Mouse (Mus musculus): ENCODE data around the gene A930017K11Rik.

- TF ChIP-seq EP300 (IDR thresholded peaks at IDR 0.05; ENCODE audit: insufficient read depth, low read depth, low read length) (no peak), CTCF (IDR thresholded peaks at IDR 0.05) (no peak), POLR2A (IDR thresholded peaks at IDR 0.05; ENCODE audit: insufficient read depth, low read depth, low read length) (no peak)
These were observed 31.7 kb upstream of the A930017K11Rik start for GRCm38 (mm10) chr17:25984066-25984465.

All from heart, adult 2 months (tissue).